Mouse (Mus musculus) midbrain, embryonic 14.5 days (tissue): ENCODE data around the gene Ntng1. TPM values are rescaled to one million over a fixed set of nuclear protein-coding genes. Genes with fewer than 3 reads are reported as not detected.

Source experiments
- ATAC-seq: fragments of 200-750 bp; cut with Nextera tagmentation; 2 replicates; pipeline ENCODE4 v1.8.0; 2017; ENCODE audit warnings: moderate number of reproducible peaks, moderate library complexity; ENCODE audit not compliant: low FRiP score, low TSS enrichment
- DNase-seq: peaks from one replicate; pipeline ENCODE4 v3.0.0-alpha.2; 2015
- H3K27ac ChIP-seq: fragments of 300-500 bp; sonication (generic); replicated peaks from 2 replicates; pipeline ENCODE4 v1.5.1; 2014; ENCODE audit warnings: mild to moderate bottlenecking, low read depth, low read length, moderate library complexity
- H3K27me3 ChIP-seq: fragments of 300-500 bp; sonication (generic); 2 replicates; pipeline ENCODE4 v1.6.1; 2014; ENCODE audit warnings: low read length, control low read depth, mixed read lengths; ENCODE audit not compliant: control insufficient read depth, insufficient read depth
- H3K36me3 ChIP-seq: fragments of 300-500 bp; sonication (generic); 2 replicates; pipeline ENCODE4 v1.6.1; 2014; ENCODE audit warnings: low read length, control low read depth; ENCODE audit not compliant: control insufficient read depth, insufficient read depth
- H3K4me1 ChIP-seq: fragments of 300-500 bp; sonication (generic); 2 replicates; pipeline ENCODE4 v1.6.1; 2014; ENCODE audit warnings: mild to moderate bottlenecking, antibody characterized with exemption, low read length, control low read depth; ENCODE audit not compliant: control insufficient read depth, insufficient read depth
- H3K4me2 ChIP-seq: fragments of 300-500 bp; sonication (generic); 2 replicates; pipeline ENCODE4 v1.6.1; 2014; ENCODE audit warnings: mild to moderate bottlenecking, low read length, moderate library complexity
- H3K4me3 ChIP-seq: fragments of 300-500 bp; sonication (generic); replicated peaks from 2 replicates; pipeline ENCODE4 v1.5.1; 2014; ENCODE audit warnings: low read depth, low read length
- H3K9ac ChIP-seq: fragments of 300-500 bp; sonication (generic); replicated peaks from 2 replicates; pipeline ENCODE4 v1.6.1; 2014; ENCODE audit warnings: mild to moderate bottlenecking, low read length, moderate library complexity
- H3K9me3 ChIP-seq: fragments of 300-500 bp; sonication (generic); 2 replicates; pipeline ENCODE4 v1.6.1; 2016; ENCODE audit warnings: low read length, control low read depth, mixed read lengths; ENCODE audit not compliant: control insufficient read depth
- WGBS: fragments of 180-500 bp; shearing (Covaris S2); extraction: QIAGEN DNeasy Blood & Tissue Kit; methylation state at CpG from one replicate; pipeline ENCODE4 v1.1.7; 2014; 5-methylcytosine and 5-hydroxymethylcytosine counted together
- polyA plus RNA-seq: library from polyadenylated mRNA; unstranded; fragments of >200 nt; fragmentation: Nextera tagmentation; extraction: Ambion mirVana; gene quantifications from 2 replicates; pipeline ENCODE4 v1.2.1, GENCODE M21; 2014

The Ntng1 gene
- polyA plus RNA-seq, 1 experiment from 2014 or later: 29.9 TPM

DNA sequence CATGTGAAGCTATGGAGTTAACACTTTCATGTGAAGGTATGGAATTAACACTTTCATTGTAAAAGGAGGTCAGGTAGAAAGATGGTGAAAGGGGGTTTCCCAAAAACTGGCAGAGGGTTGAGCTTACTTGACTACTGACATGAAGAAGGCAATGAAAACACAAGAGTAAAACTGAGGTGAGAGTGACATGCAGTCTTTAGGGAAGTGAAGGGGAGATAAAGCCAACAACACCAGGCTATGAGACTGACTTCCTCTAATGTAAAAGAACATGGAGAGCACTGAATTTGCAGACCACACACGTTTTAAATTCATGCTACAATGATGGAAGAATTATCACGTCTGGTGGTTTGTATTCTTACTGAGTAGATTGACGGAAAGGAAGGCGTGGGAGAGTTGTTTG, 168.7 kb downstream of the Ntng1 start:
- H3K4me1 ChIP-seq: no peaks in the 10 kb centered on the region
- no peak overlapping the region for H3K27ac ChIP-seq
- H3K4me2 ChIP-seq: no peak overlapping the region
- no peak overlapping the region for H3K9ac ChIP-seq
- DNase-seq (no peak), ATAC-seq (no peak)
- 56% methylated on average over 4 of the region's 4 CpGs for WGBS
- no peak overlapping the region for H3K4me3 ChIP-seq
- no peaks in the 10 kb centered on the region for H3K9me3 ChIP-seq
- H3K27me3 ChIP-seq: no peaks in the 10 kb centered on the region
- H3K36me3 ChIP-seq: no peaks in the 10 kb centered on the region

DNA sequence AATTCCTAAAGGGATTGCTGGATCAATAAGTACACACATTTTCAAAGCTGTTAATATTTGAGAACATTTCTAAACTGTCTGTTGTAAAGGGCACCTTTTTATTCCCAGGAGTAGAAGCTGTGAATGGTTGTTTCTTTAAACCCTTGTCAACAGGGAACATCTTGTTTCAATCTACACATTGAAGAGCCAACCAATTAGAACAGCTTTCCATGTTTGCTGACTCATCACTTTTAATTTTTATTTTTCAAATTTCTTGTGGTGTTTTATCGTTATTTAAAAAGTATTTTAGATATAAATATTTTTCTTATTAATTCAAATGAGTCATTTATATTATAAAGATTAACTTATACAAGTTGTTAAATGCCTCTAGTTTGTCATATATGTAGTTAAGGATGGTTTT, 172.3 kb downstream of the Ntng1 start:
- Histone ChIP-seq H3K4me3 (no peak overlapping the region), H3K9ac (no peak overlapping the region), H3K4me1 (no peaks in the 10 kb centered on the region), H3K27me3 (no peaks in the 10 kb centered on the region), H3K9me3 (no peaks in the 10 kb centered on the region), H3K4me2 (no peak overlapping the region), H3K27ac (no peak overlapping the region), H3K36me3 (no peaks in the 10 kb centered on the region)
- 77% methylated on average over 1 of the region's 1 CpGs for WGBS
- DNase-seq (no peak), ATAC-seq (no peak)

DNA sequence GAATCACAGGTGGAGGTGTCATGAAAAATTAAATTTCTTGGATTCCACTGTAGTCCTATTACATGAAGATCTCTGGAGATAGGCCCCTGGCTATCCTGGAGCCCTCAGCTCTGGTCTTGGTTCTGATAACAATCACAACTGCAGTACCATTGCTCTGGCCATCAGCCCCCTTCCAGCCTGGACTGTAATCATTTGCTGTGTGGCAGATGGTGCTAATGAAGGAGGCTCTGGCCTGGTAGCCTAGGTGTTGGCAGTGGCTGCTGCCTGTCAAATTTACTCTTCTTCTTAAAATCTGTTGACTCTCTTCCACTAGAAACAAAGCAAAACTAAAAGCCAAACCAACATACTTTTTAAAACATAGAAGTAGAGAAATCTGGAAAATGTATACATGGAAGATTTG, 173.6 kb downstream of the Ntng1 start:
- Histone ChIP-seq H3K9ac (no peak overlapping the region), H3K4me2 (no peak overlapping the region), H3K9me3 (no peaks in the 10 kb centered on the region), H3K27ac (no peak overlapping the region), H3K4me3 (no peak overlapping the region), H3K36me3 (no peaks in the 10 kb centered on the region), H3K4me1 (no peaks in the 10 kb centered on the region), H3K27me3 (no peaks in the 10 kb centered on the region)
- ATAC-seq (no peak), DNase-seq (no peak)

DNA sequence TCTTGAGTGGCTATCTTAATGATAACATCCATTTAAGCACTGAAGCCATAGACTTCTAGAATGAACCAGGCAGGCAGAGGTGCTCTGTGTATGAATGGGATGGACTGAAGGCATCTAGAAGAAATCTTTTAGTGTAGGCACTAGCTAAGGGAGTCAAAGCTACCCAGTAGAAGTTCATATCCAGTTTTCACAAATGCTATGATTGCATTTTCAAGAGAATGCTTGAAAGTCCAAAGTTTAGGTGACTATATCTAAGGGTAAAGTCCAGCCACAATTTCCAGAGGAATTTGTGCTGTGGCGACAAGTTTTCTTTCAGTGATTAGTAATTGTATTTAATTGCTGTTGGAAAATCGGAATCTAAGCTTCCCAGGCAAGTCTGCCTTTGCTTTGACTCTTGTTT, 181.2 kb downstream of the Ntng1 start:
- Histone ChIP-seq H3K27ac (no peak overlapping the region), H3K9me3 (no peaks in the 10 kb centered on the region), H3K36me3 (no peaks in the 10 kb centered on the region), H3K27me3 (no peaks in the 10 kb centered on the region), H3K4me2 (no peak overlapping the region), H3K4me1 (no peaks in the 10 kb centered on the region), H3K9ac (no peak overlapping the region), H3K4me3 (no peak overlapping the region)
- DNase-seq: no peak
- ATAC-seq: no peak
- 64% methylated on average over 2 of the region's 2 CpGs for WGBS

DNA sequence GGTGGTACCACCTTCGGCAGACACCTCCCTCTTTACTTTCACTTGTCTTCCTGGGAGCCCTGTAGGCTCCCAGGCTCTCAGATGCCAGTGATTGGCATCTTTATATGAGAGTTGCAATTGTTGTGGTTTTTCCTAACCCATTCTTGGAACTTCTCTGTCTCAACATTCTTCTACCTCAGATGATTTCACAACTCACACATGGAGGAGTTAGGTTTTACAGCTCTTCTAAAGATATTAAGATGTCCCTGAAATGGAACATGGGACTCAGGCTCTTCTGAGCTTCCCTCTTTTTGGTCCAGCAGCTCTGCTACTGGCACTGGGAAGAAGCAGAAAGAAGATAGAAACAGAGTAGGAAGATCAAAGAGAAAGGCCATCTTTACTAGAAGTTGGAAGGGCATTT, 200.9 kb downstream of the Ntng1 start:
- no peak for DNase-seq
- no peaks in the 10 kb centered on the region for H3K36me3 ChIP-seq
- WGBS: 93% methylated on average over 1 of the region's 1 CpGs
- no peak overlapping the region for H3K9ac ChIP-seq
- H3K4me1 ChIP-seq: no peaks in the 10 kb centered on the region
- H3K4me3 ChIP-seq: no peak overlapping the region
- H3K27me3 ChIP-seq: no peaks in the 10 kb centered on the region
- ATAC-seq: no peak
- no peaks in the 10 kb centered on the region for H3K9me3 ChIP-seq
- no peak overlapping the region for H3K4me2 ChIP-seq
- H3K27ac ChIP-seq: no peak overlapping the region

DNA sequence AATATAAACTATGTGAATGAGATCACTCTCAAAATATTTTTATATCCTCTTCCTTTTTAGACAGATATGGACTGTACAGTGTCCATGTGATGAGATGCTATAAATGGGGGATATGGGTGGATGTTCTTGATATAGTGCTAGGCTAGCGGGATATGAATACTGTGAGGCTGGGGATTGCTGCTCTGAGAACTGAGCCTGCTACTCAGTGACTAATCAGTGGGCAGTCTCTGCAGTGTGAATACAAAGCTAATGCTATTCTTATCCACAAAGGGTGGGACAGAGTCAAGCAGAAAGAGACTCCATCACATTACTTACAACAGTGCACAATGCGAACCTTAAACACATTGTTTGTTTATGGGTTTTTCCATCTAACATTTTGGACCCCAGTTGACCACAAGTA, 206.2 kb downstream of the Ntng1 start:
- no peak for ATAC-seq
- H3K27ac ChIP-seq: no peak overlapping the region
- H3K4me3 ChIP-seq: no peak overlapping the region
- no peaks in the 10 kb centered on the region for H3K9me3 ChIP-seq
- H3K27me3 ChIP-seq: no peaks in the 10 kb centered on the region
- 88% methylated on average over 2 of the region's 2 CpGs for WGBS
- H3K36me3 ChIP-seq: no peaks in the 10 kb centered on the region
- no peaks in the 10 kb centered on the region for H3K4me1 ChIP-seq
- H3K4me2 ChIP-seq: no peak overlapping the region
- DNase-seq: no peak
- H3K9ac ChIP-seq: no peak overlapping the region

DNA sequence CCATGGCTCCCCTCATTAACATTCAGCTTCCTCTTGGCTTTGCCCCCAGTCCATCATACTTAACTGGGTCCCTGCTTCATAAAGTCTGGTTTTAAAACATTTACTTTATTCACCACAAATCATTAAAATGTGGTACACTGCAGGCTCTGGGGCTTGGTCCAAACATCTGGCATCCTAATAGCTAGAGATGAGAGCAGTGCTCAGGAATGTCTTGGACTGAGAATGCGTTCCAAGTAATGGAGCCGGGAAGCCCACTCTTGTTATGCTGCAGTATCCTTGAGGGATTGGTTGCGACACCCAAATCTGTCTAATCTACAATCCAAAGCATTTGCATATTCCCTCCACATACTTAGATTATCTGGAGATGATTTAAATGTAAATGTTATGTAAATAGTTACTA, 207.5 kb downstream of the Ntng1 start:
- no peak overlapping the region for H3K4me2 ChIP-seq
- no peak for ATAC-seq

DNA sequence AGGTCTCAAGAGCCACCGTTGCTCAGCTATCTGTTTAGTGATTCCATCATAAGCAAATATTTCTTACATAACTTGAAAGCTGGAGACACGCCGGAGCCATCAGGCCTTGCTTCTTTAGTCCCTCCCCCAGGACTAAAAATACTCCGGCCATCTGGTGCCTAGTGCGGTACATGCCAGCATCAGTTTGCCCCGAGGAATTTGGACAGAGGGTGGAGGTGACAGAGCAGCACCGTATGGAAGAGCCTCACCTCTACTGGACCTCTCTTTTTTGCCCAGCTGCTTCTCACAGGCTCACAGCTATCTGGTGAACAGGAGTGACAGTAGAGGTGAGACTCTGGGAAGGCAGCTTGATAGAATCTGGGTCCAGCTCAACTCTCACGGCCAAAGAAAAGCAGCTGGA, 211.6 kb downstream of the Ntng1 start:
- Histone ChIP-seq H3K27ac (no peak overlapping the region), H3K9me3 (no peaks in the 10 kb centered on the region), H3K27me3 (no peaks in the 10 kb centered on the region), H3K36me3 (no peaks in the 10 kb centered on the region), H3K4me2 (no peak overlapping the region), H3K9ac (no peak overlapping the region), H3K4me1 (no peaks in the 10 kb centered on the region), H3K4me3 (no peak overlapping the region)
- DNase-seq (no peak), ATAC-seq (no peak)
- WGBS: 79% methylated on average over 8 of the region's 8 CpGs

More for the DNA sequence above, 207.5 kb downstream of the Ntng1 start:
- H3K36me3 ChIP-seq: no peaks in the 10 kb centered on the region
- no peak overlapping the region for H3K9ac ChIP-seq
- no peak overlapping the region for H3K4me3 ChIP-seq
- WGBS: 78% methylated on average over 3 of the region's 3 CpGs
- H3K27ac ChIP-seq: no peak overlapping the region
- H3K27me3 ChIP-seq: no peaks in the 10 kb centered on the region
- DNase-seq: no peak
- H3K9me3 ChIP-seq: no peaks in the 10 kb centered on the region
- no peaks in the 10 kb centered on the region for H3K4me1 ChIP-seq

DNA sequence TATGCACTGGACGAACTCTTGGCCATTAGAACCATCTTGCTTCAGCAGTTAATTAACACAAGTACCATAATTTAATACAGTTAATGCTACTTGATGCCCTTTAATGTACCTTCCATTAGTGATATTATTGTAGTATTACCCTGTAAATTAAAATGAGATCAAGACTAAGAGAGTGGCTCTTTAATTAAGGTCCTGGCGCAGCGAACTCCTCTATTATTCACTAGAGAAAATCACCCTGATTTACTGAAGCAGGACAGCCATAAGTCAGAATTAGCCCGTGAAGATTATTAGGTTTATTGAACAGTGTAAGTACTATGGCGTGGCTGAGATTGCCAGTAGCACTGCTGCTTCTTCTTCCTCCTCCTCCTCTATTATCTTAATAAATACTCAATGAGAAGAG, 212.8 kb downstream of the Ntng1 start:
- ATAC-seq: no peak
- Histone ChIP-seq H3K4me3 (no peak overlapping the region), H3K27me3 (no peaks in the 10 kb centered on the region), H3K4me1 (no peaks in the 10 kb centered on the region), H3K27ac (no peak overlapping the region), H3K36me3 (no peaks in the 10 kb centered on the region), H3K9ac (no peak overlapping the region), H3K4me2 (no peak overlapping the region), H3K9me3 (no peaks in the 10 kb centered on the region)
- 73% methylated on average over 5 of the region's 5 CpGs for WGBS
- DNase-seq: no peak
